Mouse (Mus musculus) spleen, adult 2 months (tissue): Measurements from ENCODE around the gene Pde8b. TPM values are rescaled to one million over a fixed set of nuclear protein-coding genes. Genes with fewer than 3 reads are reported as not detected.

ENCODE experiments used
- DNase-seq, 2 experiments: peaks; one replicate each; pipeline versions ENCODE4 v3.0.0 to v3.0.0-alpha.2; 2012 to 2021; ENCODE audit warnings: low spot score in 2 of 2, low read depth in 1 of 2
- H3K27ac ChIP-seq: fragments of 200-500 bp; 2 replicates; pipeline ENCODE4 v1.5.1; 2012; ENCODE audit warnings: low read length, inconsistent platforms; ENCODE audit not compliant: insufficient read depth
- H3K27me3 ChIP-seq: fragments of 200-500 bp; 2 replicates; pipeline ENCODE4 v1.6.1; 2012; ENCODE audit warnings: mild to moderate bottlenecking, moderate library complexity, low read length, inconsistent platforms; ENCODE audit not compliant: control insufficient read depth, insufficient read depth
- H3K36me3 ChIP-seq: fragments of 200-500 bp; 2 replicates; pipeline ENCODE4 v1.6.1; 2012; ENCODE audit warnings: mild to moderate bottlenecking, low read length, inconsistent platforms; ENCODE audit not compliant: control insufficient read depth, insufficient read depth
- H3K4me1 ChIP-seq: fragments of 200-500 bp; 2 replicates; pipeline ENCODE4 v1.6.1; 2011; ENCODE audit warnings: inconsistent platforms; ENCODE audit not compliant: control insufficient read depth, insufficient read depth, insufficient read length
- H3K4me3 ChIP-seq: fragments of 200-500 bp; 2 replicates; pipeline ENCODE4 v1.5.1; 2011; ENCODE audit warnings: mild to moderate bottlenecking, inconsistent platforms; ENCODE audit not compliant: insufficient read depth, insufficient read length; ENCODE audit errors: extremely low read depth
- CTCF ChIP-seq: fragments of 200-500 bp; IDR thresholded peaks from 2 replicates; pipeline ENCODE4 v1.5.1; 2011; ENCODE audit warnings: mild to moderate bottlenecking, inconsistent platforms; ENCODE audit not compliant: insufficient read depth, insufficient read length, insufficient replicate concordance; ENCODE audit errors: extremely low read depth
- POLR2A ChIP-seq: fragments of 200-500 bp; IDR thresholded peaks from 2 replicates; pipeline ENCODE4 v1.6.1; 2011; ENCODE audit warnings: low read depth, low read length, inconsistent platforms
- WGBS: fragments of 180-500 bp; shearing (Covaris S2); methylation state at CpG from one replicate; pipeline ENCODE4 v1.1.7; 2018; 5-methylcytosine and 5-hydroxymethylcytosine counted together
- polyA plus RNA-seq: library from polyadenylated mRNA; depleted of rRNA; stranded (reverse); fragments of >200 nt; gene quantifications from 2 replicates; pipeline ENCODE4 v1.2.3, GENCODE M21; 2012

The Pde8b gene
- polyA plus RNA-seq, 1 experiment: 0.71 TPM

DNA sequence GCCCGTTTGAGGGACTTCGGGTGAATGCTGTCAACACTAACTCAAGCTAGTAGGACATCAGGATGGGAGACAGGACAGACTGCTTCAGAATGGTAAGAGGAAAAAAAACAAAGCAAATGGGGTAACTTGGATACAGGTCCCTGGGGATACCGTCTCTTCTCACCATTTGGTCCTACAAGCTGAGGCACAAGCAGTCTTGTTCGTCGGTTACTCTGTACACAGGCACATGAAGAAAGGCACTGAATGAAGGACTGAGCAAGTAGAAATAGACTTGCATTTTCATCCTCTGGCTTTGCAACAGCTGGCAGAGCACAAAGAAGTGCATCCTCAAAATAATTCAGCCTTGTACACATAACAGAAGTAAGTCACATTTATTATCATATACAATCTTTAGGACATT is 14.6 kb upstream of the Pde8b start:
- DNase-seq: no peak
- no peaks in the 10 kb centered on the region for H3K27me3 ChIP-seq
- H3K4me1 ChIP-seq: peaks cover 2% of the 10 kb centered on the region; the same call in 1 of the 2 replicates
- no peaks in the 10 kb centered on the region for H3K36me3 ChIP-seq
- no peak overlapping the region for H3K4me3 ChIP-seq
- TF ChIP-seq POLR2A: no peak
- TF ChIP-seq CTCF: no peak
- H3K27ac ChIP-seq: no peak overlapping the region
- 89% methylated on average over 5 of the region's 5 CpGs for WGBS

- Histone ChIP-seq H3K4me3 (no peak overlapping the region), H3K36me3 (no peaks in the 10 kb centered on the region), H3K4me1 (peaks cover 2% of the 10 kb centered on the region; the same call in 1 of the 2 replicates), H3K27me3 (no peaks in the 10 kb centered on the region), H3K27ac (no peak overlapping the region)
- no peak for DNase-seq
- TF ChIP-seq CTCF: no peak
- TF ChIP-seq POLR2A: no peak
- WGBS: 53% methylated on average over 9 of the region's 9 CpGs
Measured at GRCm38 (mm10) chr13:95260886-95261789, 11.0 kb upstream of the Pde8b start.

- Histone ChIP-seq H3K4me3 (no peak overlapping the region), H3K27ac (no peak overlapping the region), H3K36me3 (no peaks in the 10 kb centered on the region), H3K4me1 (peaks cover 2% of the 10 kb centered on the region; the same call in 1 of the 2 replicates), H3K27me3 (no peaks in the 10 kb centered on the region)
- TF ChIP-seq POLR2A: no peak
- no peak for TF ChIP-seq CTCF
- no peak for DNase-seq
- 36% methylated on average over 1 of the region's 1 CpGs for WGBS
Measured at GRCm38 (mm10) chr13:95260391-95260790, 10.3 kb upstream of the Pde8b start.

DNA sequence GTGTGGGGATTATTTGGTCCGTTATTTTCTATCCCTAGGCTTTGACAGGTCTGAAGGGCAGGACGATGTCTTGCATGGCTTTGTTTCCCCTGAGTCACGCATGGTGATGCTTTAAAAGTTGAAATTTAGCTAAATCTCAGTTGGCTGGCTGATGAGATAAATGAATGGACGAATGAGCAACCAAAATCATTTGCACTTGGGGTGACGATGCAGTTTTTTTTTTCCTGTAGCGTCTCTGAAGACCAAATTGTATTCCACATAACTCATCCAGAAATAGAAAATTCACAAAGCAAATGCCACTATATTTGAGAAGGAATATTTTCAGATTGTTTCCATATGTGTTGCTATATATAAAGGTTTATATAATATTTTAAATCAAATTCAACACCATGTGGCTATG is 6.9 kb upstream of the Pde8b start:
- H3K36me3 ChIP-seq: no peaks in the 10 kb centered on the region
- no peak overlapping the region for H3K4me3 ChIP-seq
- DNase-seq: no peak
- H3K27ac ChIP-seq: no peak overlapping the region
- H3K27me3 ChIP-seq: no peaks in the 10 kb centered on the region
- WGBS: 81% methylated on average over 6 of the region's 6 CpGs
- TF ChIP-seq CTCF (no peak), POLR2A (no peak)
- peaks cover 2% of the 10 kb centered on the region; the same call in 1 of the 2 replicates for H3K4me1 ChIP-seq

GRCm38 (mm10) chr13:95255083-95255482 is 4.9 kb upstream of the Pde8b start:
- TF ChIP-seq CTCF (no peak), POLR2A (no peak)
- Histone ChIP-seq H3K36me3 (no peaks in the 10 kb centered on the region), H3K27ac (no peak overlapping the region), H3K4me3 (no peak overlapping the region), H3K4me1 (no peaks in the 10 kb centered on the region), H3K27me3 (no peaks in the 10 kb centered on the region)
- no peak for DNase-seq
- whole genome bisulfite sequencing: 74% methylated on average over 3 of the region's 3 CpGs

DNA sequence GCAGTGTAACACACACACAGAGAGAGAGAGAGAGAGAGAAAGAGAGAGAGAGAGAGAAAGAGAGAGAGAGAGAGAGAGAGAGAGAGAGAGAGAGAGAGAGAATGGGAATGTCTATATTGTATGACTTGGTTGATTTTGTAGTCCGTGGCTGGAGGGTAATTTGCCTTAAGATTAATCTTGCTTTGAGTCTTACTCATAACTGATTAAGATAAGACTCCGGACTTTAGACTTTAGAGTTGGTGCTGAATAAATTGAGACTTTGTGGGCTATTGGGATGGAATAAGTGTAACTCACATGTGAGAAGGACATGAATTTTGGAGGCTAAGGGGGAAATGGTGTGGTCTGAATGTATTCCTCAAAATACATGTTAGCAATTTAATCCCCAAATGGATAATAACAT is 7.1 kb downstream of the Pde8b start:
- no peaks in the 10 kb centered on the region for H3K27me3 ChIP-seq
- H3K4me1 ChIP-seq: no peaks in the 10 kb centered on the region
- TF ChIP-seq CTCF (no peak), POLR2A (no peak)
- 92% methylated on average over 2 of the region's 2 CpGs for WGBS
- DNase-seq: no peak
- no peak overlapping the region for H3K4me3 ChIP-seq
- H3K27ac ChIP-seq: no peak overlapping the region
- no peaks in the 10 kb centered on the region for H3K36me3 ChIP-seq

DNA sequence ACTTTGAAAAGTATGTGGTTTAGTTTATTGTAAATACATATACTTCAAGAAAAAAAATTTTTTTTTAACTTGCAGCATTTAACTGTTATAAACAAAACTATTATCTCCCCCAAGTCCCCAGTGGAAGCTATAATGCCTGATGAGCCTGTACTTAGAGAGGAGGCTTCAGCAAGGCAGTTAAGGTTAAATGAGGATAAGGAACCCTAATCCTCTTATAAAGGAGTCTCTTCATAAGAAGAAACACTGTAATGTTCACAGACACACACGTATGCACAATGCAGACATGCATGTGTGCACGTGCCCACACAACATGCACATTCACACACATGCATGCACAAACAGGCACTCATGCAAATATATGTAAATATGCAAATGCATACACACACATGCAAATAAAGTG is 12.6 kb downstream of the Pde8b start:
- Histone ChIP-seq H3K4me1 (no peaks in the 10 kb centered on the region), H3K27me3 (no peaks in the 10 kb centered on the region), H3K4me3 (no peak overlapping the region), H3K27ac (no peak overlapping the region), H3K36me3 (no peaks in the 10 kb centered on the region)
- TF ChIP-seq CTCF (no peak), POLR2A (no peak)
- DNase-seq: no peak
- WGBS: 95% methylated on average over 2 of the region's 2 CpGs
